Mouse (Mus musculus) erythroblast, embryonic 14.5 days (primary cell): ENCODE data around the gene Rtn4rl1. TPM values are rescaled to one million over a fixed set of nuclear protein-coding genes. Genes with fewer than 3 reads are reported as not detected.
"Not testable (repeated sequence)": the region's sequence is repeated elsewhere in the genome, so short reads cannot be mapped to it uniquely, and the experiment has no call there.

Experiments used
- H3K27me3 ChIP-seq: 2 replicates; pipeline ENCODE4 v1.6.1; 2012; ENCODE audit warnings: inconsistent platforms; ENCODE audit not compliant: control insufficient read depth
- H3K36me3 ChIP-seq: 2 replicates; pipeline ENCODE4 v1.6.1; 2012; ENCODE audit warnings: mild to moderate bottlenecking, inconsistent platforms; ENCODE audit not compliant: control insufficient read depth
- H3K4me1 ChIP-seq: 2 replicates; pipeline ENCODE4 v1.6.1; 2012; ENCODE audit warnings: inconsistent platforms; ENCODE audit not compliant: control insufficient read depth
- H3K4me3 ChIP-seq: replicated peaks from 2 replicates; pipeline ENCODE3; 2012; ENCODE audit warnings: moderate library complexity, mild to moderate bottlenecking, inconsistent platforms
- H3K9me3 ChIP-seq: 2 replicates; pipeline ENCODE4 v1.6.1; 2012; ENCODE audit warnings: low read length, inconsistent platforms, mixed read lengths; ENCODE audit not compliant: control insufficient read depth
- GATA1 ChIP-seq: IDR thresholded peaks from 2 replicates; pipeline ENCODE4 v1.6.1; 2012; ENCODE audit warnings: low read length, inconsistent platforms, mixed read lengths
- TAL1 ChIP-seq: IDR thresholded peaks from 3 replicates; pipeline ENCODE4 v1.6.1; 2012; ENCODE audit warnings: low read length, inconsistent platforms, mixed read lengths
- polyA plus RNA-seq: library from polyadenylated mRNA; stranded (reverse); fragments of >175 nt; gene quantifications from 2 replicates; pipeline ENCODE4 v1.2.3, GENCODE M21; 2012

Rtn4rl1 gene
- polyA plus RNA-seq, 1 experiment: not detected

DNA sequence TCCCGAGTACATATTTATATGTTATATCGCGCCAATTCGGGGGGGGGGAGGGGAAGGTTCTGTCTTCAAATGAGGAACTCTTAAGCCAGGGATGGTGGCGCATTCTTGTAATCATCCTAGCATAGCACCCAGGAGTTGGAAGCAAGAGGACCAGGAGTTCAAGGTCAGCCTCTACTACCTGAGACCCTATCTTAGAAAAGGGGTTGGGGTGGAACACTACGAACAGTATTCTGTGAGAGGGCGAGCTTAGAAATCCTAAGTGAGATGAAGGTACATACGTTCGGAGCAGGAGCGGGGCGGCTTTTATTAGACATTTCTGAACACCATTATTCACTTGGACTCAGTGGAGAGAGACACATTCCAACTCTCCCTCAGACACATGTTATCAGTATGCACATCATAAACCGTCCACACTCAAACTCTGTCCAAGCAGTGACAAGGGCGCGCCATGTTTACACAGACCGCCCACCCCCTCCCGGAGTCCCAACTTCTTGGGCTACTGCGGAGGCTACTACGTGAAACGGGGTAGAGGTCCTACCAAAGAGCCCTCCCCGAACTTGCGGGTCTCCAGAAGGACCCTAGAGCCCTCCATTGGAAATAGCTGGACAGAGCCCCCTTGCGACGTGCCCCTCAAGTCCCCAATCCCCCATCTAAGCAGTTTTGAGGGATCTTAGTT, 24.0 kb upstream of the Rtn4rl1 start, which contains the start of gene Hic1:
Hic1 (minus strand) TSS at position 115 of the 676 bp plus-strand sequence.
- peaks cover 99% of the 10 kb centered on the region for H3K27me3 ChIP-seq
- no peaks in the 10 kb centered on the region; the same call in 1 of the 2 replicates for H3K36me3 ChIP-seq
- H3K4me1 ChIP-seq: peaks cover 73% of the 10 kb centered on the region
- TF ChIP-seq GATA1 (no peak), TAL1 (no peak)
- H3K4me3 ChIP-seq: peak within 1 kb of the TSS; percentile 48
- peaks cover 47% of the 10 kb centered on the region for H3K9me3 ChIP-seq

DNA sequence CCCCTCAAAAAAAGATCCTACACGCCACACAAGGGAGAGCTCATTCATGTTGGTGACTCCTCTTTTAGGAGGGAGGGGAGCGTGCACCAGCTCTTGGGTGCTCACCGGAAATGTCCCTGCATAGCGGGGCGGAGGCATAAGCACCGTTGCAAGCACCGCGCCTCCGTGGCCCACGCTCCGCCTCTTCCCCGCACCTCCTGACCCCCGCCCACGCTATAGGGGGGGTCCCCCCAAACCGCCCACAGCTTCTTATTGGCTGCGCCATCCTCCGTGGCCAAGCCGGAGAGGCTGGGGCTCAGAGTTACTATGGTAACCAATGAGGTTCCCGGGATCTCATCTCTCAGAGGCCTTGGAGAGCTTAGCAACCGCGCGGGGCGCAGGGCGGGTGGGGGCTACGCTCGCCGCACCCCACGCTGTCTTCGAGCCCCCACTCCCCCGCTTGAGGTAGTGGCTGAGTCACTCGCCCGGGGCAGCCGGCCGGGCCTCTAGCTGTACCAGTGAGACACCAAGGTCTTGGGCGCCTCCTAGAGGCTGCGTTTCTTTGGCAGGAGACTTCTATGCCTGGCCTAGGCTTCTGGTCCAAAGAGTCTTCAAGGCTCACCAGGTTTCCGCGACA, 23.3 kb upstream of the Rtn4rl1 start:
- Histone ChIP-seq H3K36me3 (no peaks in the 10 kb centered on the region), H3K4me1 (peaks cover 70% of the 10 kb centered on the region), H3K9me3 (peaks cover 45% of the 10 kb centered on the region), H3K27me3 (peaks cover 99% of the 10 kb centered on the region), H3K4me3 (peak overlapping the region; percentile 30)
- TF ChIP-seq TAL1 (no peak), GATA1 (no peak)

DNA sequence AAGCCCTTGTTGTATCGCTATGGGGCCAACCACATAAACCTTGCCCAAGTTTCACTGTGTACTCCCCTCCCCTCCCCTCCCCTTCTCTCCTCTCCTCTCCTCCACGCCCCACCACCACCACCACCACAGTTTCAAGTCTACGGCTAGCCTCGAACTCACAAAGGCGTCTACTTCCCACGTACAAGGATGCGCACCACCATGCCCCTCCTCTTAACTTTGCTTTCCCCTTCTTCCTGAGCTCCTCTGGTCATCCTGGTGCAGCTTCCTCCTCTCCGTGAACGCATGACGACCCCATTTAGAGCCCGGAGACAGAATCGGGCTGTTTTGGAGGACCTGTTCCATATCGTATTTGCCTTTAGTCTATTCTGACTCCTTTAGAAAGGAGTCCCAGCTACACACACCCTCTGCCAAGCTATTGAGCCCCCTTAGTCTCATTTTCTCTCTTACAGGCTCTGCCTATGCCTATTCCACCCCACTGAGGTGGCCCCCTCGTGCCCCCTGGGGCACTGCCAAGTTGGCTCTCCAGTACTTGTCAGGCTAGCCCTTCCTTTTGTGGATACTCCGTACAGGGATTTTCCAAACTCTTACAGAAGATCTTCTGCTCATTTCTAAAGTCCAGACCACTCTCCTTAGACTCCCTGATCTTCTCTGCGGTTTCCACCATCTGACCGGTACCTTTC, 22.3 kb upstream of the Rtn4rl1 start:
- Histone ChIP-seq H3K27me3 (peaks cover 96% of the 10 kb centered on the region), H3K36me3 (peaks cover 1% of the 10 kb centered on the region; the same call in 1 of the 2 replicates), H3K4me3 (no peak overlapping the region), H3K4me1 (peaks cover 60% of the 10 kb centered on the region), H3K9me3 (peaks cover 35% of the 10 kb centered on the region)
- TF ChIP-seq TAL1 (no peak), GATA1 (no peak)

DNA sequence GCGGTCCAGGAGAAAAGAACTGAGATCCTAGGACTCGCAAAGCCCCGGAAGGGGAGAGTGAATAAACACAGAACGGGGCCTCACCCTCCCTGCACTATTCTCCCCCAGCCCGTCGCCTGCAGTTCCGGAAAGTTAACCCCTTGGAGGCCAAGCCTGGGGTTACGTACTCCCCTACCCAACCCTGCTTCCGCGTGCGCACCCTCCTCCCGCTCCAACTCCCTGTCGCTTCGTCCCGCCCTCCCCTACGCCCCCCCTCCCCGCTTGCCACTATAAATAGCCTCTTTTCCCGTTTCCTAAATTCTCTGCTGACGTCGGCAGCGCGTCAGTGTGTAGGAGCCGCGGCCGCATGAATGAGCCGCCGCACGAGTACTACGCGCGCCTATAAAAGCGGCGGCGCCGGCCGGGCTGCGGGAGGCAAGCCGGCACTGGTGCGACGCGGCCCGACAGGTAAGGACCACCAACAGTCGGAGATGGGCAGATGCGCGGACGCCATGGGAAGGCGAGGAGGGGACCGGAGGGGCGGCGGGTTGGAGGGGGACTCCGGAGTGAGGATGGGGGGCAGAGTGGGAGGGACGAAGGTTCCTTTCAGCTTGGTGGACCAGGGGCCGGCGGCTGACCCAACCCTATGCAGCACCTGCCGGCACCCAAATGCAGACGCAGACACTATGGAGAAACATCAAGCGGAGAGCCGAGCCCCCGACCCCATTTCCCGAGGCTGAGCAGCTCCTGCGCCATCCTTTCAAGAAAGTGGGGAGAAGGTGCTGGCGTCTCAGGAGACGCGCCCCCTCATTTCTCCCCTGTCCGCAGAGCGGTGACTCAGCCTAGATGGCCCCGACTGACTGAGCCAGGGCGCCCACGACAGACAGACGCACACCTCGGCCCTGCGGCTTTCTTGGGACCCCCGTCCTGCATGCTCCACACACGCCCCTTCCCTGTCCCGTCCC, 21.2 kb upstream of the Rtn4rl1 start:
- Histone ChIP-seq H3K27me3 (peaks cover 86% of the 10 kb centered on the region), H3K9me3 (peaks cover 26% of the 10 kb centered on the region), H3K4me1 (peaks cover 49% of the 10 kb centered on the region), H3K36me3 (peaks cover 10% of the 10 kb centered on the region), H3K4me3 (peak overlapping the region; percentile 67)
- TF ChIP-seq TAL1 (no peak), GATA1 (no peak)

DNA sequence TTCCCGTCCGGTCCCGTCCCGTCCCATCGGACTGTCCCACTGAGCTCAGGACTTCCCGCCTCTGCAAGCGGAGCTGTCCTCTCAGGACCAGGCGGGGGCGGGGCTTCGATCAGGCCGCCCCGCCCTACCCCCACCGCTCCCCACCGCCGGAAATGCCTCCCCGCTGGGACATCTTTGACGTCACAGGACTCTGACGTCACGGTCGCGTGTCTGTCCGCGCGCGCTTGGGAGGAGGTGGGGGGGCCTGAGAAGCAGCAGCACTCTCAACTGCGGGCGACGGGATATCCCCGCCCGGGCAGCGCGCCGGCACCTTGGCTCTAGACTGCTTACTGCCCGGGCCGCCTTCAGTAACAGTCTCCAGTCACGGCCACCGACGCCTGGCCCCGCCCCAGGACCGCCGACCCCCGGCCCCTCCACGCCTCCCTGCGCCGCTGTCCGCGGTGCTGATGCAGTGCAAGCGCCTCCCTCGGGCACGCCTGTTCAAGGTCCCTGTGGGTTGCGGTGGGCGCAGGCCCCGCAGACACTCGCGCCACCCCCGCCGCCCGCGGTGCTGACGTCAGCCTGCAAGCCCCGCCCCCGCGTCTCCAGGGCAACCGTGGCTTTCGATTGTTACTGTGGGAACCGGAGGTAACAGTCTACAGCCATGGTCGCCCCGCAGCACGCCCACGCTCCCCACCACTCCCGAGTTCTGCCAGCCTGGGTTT, 20.3 kb upstream of the Rtn4rl1 start:
- peaks cover 15% of the 10 kb centered on the region for H3K36me3 ChIP-seq
- H3K27me3 ChIP-seq: peaks cover 77% of the 10 kb centered on the region
- peak overlapping the region; percentile 67 for H3K4me3 ChIP-seq
- H3K9me3 ChIP-seq: peaks cover 23% of the 10 kb centered on the region
- TF ChIP-seq TAL1 (no peak), GATA1 (no peak)
- peaks cover 51% of the 10 kb centered on the region for H3K4me1 ChIP-seq

DNA sequence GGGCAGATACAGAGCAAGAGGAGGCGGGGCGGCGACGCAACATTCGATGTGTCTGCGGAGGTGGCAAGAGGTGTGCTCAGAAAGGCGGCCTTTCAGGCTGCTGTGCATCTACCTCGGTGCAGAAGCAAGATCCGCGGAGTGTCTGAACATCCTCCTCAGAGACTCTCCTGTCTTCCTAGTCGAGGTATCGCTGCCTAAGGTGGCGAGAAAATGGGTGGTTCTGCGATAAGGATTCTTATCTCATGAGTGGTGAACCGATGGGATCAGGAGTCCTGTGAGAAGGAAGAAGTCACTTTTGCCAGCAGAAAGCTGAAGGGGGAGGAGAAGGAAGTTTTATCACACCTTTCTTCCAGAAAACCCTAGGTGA, 19.8 kb upstream of the Rtn4rl1 start:
- TF ChIP-seq TAL1 (no peak), GATA1 (no peak)
- H3K36me3 ChIP-seq: peaks cover 15% of the 10 kb centered on the region
- H3K9me3 ChIP-seq: peaks cover 23% of the 10 kb centered on the region
- peaks cover 51% of the 10 kb centered on the region for H3K4me1 ChIP-seq
- peak overlapping the region; percentile 67 for H3K4me3 ChIP-seq
- H3K27me3 ChIP-seq: peaks cover 72% of the 10 kb centered on the region

DNA sequence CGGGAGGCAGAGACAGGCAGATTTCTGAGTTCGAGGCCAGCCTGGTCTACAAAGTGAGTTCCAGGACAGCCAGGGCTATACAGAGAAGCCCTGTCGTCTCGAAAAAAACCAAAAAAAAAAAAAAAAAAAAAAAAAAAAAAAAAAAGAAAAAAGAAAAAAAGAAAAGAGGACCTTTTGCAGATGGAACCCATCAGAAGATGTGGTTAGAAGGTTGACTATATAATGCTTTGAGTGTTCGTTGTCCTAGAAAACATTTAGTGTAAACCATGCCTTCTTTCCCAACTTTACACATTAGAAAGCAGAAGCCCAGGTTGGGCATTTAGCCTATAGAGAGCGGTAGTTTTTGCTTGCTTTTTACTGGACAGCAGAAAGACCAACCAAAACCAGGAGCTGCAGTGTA, 19.0 kb upstream of the Rtn4rl1 start:
- Histone ChIP-seq H3K9me3 (peaks cover 21% of the 10 kb centered on the region), H3K27me3 (peaks cover 64% of the 10 kb centered on the region), H3K36me3 (peaks cover 15% of the 10 kb centered on the region), H3K4me1 (peaks cover 47% of the 10 kb centered on the region)
- H3K4me3 ChIP-seq: not testable (repeated sequence)

DNA sequence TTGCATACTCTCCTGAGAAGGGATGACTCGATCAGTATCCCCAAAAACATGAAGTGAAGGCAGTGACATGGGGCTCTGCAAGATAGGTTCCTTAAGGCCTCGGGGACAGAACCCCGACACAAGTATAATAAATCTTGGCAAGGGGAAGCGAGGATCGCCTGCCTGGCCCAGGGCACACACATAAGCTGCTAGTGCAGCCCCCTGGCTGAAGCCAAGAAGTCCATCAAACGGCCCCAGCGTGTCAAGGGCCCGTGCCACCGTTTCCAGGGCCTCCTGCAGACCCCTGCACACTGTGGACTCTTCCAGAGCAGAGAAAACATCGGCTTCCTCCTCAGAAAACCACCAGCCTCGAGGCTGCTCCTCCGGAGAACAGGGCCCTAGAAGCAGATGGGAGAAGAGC, 15.6 kb upstream of the Rtn4rl1 start:
- peaks cover 30% of the 10 kb centered on the region for H3K27me3 ChIP-seq
- peaks cover 43% of the 10 kb centered on the region for H3K36me3 ChIP-seq
- peaks cover 8% of the 10 kb centered on the region for H3K9me3 ChIP-seq
- TF ChIP-seq TAL1: no peak
- TF ChIP-seq GATA1: no peak
- H3K4me3 ChIP-seq: peak overlapping the region; percentile 77
- peaks cover 27% of the 10 kb centered on the region for H3K4me1 ChIP-seq
